Mouse (Mus musculus): ENCODE measurements around the gene Ctsz. TPM values are rescaled to one million over a fixed set of nuclear protein-coding genes. Genes with fewer than 3 reads are reported as not detected.

The Ctsz gene
- polyA plus RNA-seq, 1 experiment: 307 TPM

- WGBS: 94% methylated on average over 9 of the region's 9 CpGs
- no peak for DNase-seq (ENCODE audit: low read depth in 1 of 2, low spot score in 2 of 2)
- H3K4me1 ChIP-seq (ENCODE audit: control insufficient read depth, insufficient read depth, insufficient read length): no peaks in the 10 kb centered on the region
- H3K4me3 ChIP-seq (ENCODE audit: extremely low read depth, insufficient read depth, insufficient read length): no peak overlapping the region
- no peak overlapping the region for H3K27ac ChIP-seq (ENCODE audit: insufficient read depth, low read length)
- no peaks in the 10 kb centered on the region for H3K27me3 ChIP-seq (ENCODE audit: control insufficient read depth, insufficient read depth, low read length)
- no peaks in the 10 kb centered on the region for H3K36me3 ChIP-seq (ENCODE audit: control insufficient read depth, insufficient read depth, low read length)
- TF ChIP-seq CTCF (IDR thresholded peaks at IDR 0.05; ENCODE audit: extremely low read depth, insufficient read depth, insufficient read length, insufficient replicate concordance) (no peak), POLR2A (IDR thresholded peaks at IDR 0.05; ENCODE audit: low read depth, low read length) (no peak)
Observed at GRCm38 (mm10) chr2:174381021-174381420, 57.8 kb downstream of the Ctsz start.

Other genes with a start within 250 kb of the Ctsz start
- 515 and 602 TPM in 2 replicates for gene Gnas, start 154.7 kb downstream of the Ctsz start, polyA plus RNA-seq (2012; rRNA removed)
- gene Gm20721, start 92.3 kb downstream of the Ctsz start, polyA plus RNA-seq (2012; rRNA removed): 0.09 and 0.16 TPM in 2 replicates
- 45.3 and 54.0 TPM in 2 replicates for gene Nelfcd, start 23.2 kb downstream of the Ctsz start, polyA plus RNA-seq (2012; rRNA removed)
- gene Tubb1, start 11.7 kb upstream of the Ctsz start, polyA plus RNA-seq (2012; rRNA removed): 58.7 and 75.4 TPM in 2 replicates
- gene Atp5e, start 25.1 kb upstream of the Ctsz start, polyA plus RNA-seq (2012; rRNA removed): 183 and 221 TPM in 2 replicates
- gene Prelid3b, start 34.0 kb upstream of the Ctsz start, polyA plus RNA-seq (2012; rRNA removed): 21.6 and 22.2 TPM in 2 replicates
- gene Zfp831, start 204.5 kb upstream of the Ctsz start, polyA plus RNA-seq (2012; rRNA removed): 6.7 and 6.9 TPM in 2 replicates